Mouse (Mus musculus) neural tube, embryonic 14.5 days (tissue): ENCODE measurements around the gene Slc25a43. TPM values are rescaled to one million over a fixed set of nuclear protein-coding genes. Genes with fewer than 3 reads are reported as not detected.
"Not testable (repeated sequence)": the region's sequence is repeated elsewhere in the genome, so short reads cannot be mapped to it uniquely, and the experiment has no call there.

ENCODE experiments used
- ATAC-seq: fragments of 200-750 bp; cut with Nextera tagmentation; 2 replicates; pipeline ENCODE4 v1.8.0; 2017; ENCODE audit warnings: low read depth, mild to moderate bottlenecking, moderate TSS enrichment, moderate library complexity
- H3K27ac ChIP-seq: fragments of 300-500 bp; sonication (generic); 2 replicates; pipeline ENCODE4 v1.5.1; 2014; ENCODE audit warnings: low read depth, mild to moderate bottlenecking, control low read depth, low read length, moderate library complexity, mixed read lengths
- H3K27me3 ChIP-seq: fragments of 300-500 bp; sonication (generic); 2 replicates; pipeline ENCODE4 v1.6.1; 2014; ENCODE audit warnings: low read length; ENCODE audit not compliant: control insufficient read depth, insufficient read depth
- H3K36me3 ChIP-seq: fragments of 300-500 bp; sonication (generic); 2 replicates; pipeline ENCODE4 v1.6.1; 2014; ENCODE audit warnings: low read length, mixed read lengths; ENCODE audit not compliant: control insufficient read depth, insufficient read depth
- H3K4me1 ChIP-seq: fragments of 300-500 bp; sonication (generic); 2 replicates; pipeline ENCODE4 v1.6.1; 2014; ENCODE audit warnings: low read length; ENCODE audit not compliant: control insufficient read depth, insufficient read depth
- H3K4me2 ChIP-seq: fragments of 300-500 bp; sonication (generic); 2 replicates; pipeline ENCODE4 v1.6.1; 2014; ENCODE audit warnings: mild to moderate bottlenecking, low read depth, low read length, control low read depth
- H3K4me3 ChIP-seq: fragments of 300-500 bp; sonication (generic); 2 replicates; pipeline ENCODE4 v1.5.1; 2014; ENCODE audit warnings: low read depth, low read length, control low read depth, mixed read lengths
- H3K9ac ChIP-seq: fragments of 300-500 bp; sonication (generic); replicated peaks from 2 replicates; pipeline ENCODE4 v1.6.1; 2014; ENCODE audit warnings: low read depth, mild to moderate bottlenecking, control low read depth, low read length, mixed read lengths
- H3K9me3 ChIP-seq: fragments of 300-500 bp; sonication (generic); 2 replicates; pipeline ENCODE4 v1.6.1; 2016; ENCODE audit warnings: low read length; ENCODE audit not compliant: control insufficient read depth
- WGBS: fragments of 180-500 bp; shearing (Covaris S2); extraction: QIAGEN DNeasy Blood & Tissue Kit; methylation state at CpG from one replicate; pipeline ENCODE4 v1.1.7; 2014; 5-methylcytosine and 5-hydroxymethylcytosine counted together
- polyA plus RNA-seq: library from polyadenylated mRNA; unstranded; fragments of >200 nt; fragmentation: Nextera tagmentation; extraction: Ambion mirVana; gene quantifications from 2 replicates; pipeline ENCODE4 v1.2.1, GENCODE M21; 2014

The Slc25a43 gene
- polyA plus RNA-seq, 1 experiment from 2014 or later: 1.0 TPM

GRCm38 (mm10) chrX:36767386-36767785, 23.9 kb downstream of the Slc25a43 start:
- no peak for ATAC-seq
- WGBS: 75% methylated on average over 5 of the region's 5 CpGs
- Histone ChIP-seq H3K4me3 (no peak overlapping the region), H3K9ac (no peak overlapping the region), H3K4me2 (no peak overlapping the region), H3K36me3 (no peaks in the 10 kb centered on the region), H3K27me3 (no peaks in the 10 kb centered on the region), H3K4me1 (no peaks in the 10 kb centered on the region), H3K27ac (no peak overlapping the region), H3K9me3 (no peaks in the 10 kb centered on the region)

- no peak overlapping the region for H3K9ac ChIP-seq
- H3K36me3 ChIP-seq: no peaks in the 10 kb centered on the region
- H3K27me3 ChIP-seq: no peaks in the 10 kb centered on the region
- ATAC-seq: no peak
- H3K27ac ChIP-seq: no peak overlapping the region
- H3K4me2 ChIP-seq: no peak overlapping the region
- no peak overlapping the region for H3K4me3 ChIP-seq
- no peaks in the 10 kb centered on the region for H3K4me1 ChIP-seq
- 82% methylated on average over 6 of the region's 6 CpGs for whole genome bisulfite sequencing
- H3K9me3 ChIP-seq: no peaks in the 10 kb centered on the region
Observed at GRCm38 (mm10) chrX:36772591-36772990, 29.1 kb downstream of the Slc25a43 start.

GRCm38 (mm10) chrX:36775520-36775919, 32.1 kb downstream of the Slc25a43 start:
- Histone ChIP-seq H3K4me2 (no peak overlapping the region), H3K9me3 (no peaks in the 10 kb centered on the region), H3K4me1 (no peaks in the 10 kb centered on the region), H3K27me3 (no peaks in the 10 kb centered on the region), H3K36me3 (no peaks in the 10 kb centered on the region), H3K4me3 (no peak overlapping the region), H3K9ac (no peak overlapping the region), H3K27ac (no peak overlapping the region)
- WGBS: 84% methylated on average over 5 of the region's 5 CpGs
- no peak for ATAC-seq

GRCm38 (mm10) chrX:36777694-36778093, 34.2 kb downstream of the Slc25a43 start:
- no peaks in the 10 kb centered on the region for H3K36me3 ChIP-seq
- H3K4me3 ChIP-seq: no peak overlapping the region
- no peak overlapping the region for H3K4me2 ChIP-seq
- no peaks in the 10 kb centered on the region for H3K27me3 ChIP-seq
- no peak for ATAC-seq
- no peak overlapping the region for H3K27ac ChIP-seq
- no peaks in the 10 kb centered on the region for H3K4me1 ChIP-seq
- H3K9ac ChIP-seq: no peak overlapping the region
- 81% methylated on average over 4 of the region's 4 CpGs for WGBS
- H3K9me3 ChIP-seq: no peaks in the 10 kb centered on the region

- no peaks in the 10 kb centered on the region for H3K9me3 ChIP-seq
Observed at GRCm38 (mm10) chrX:36789360-36789759, 45.9 kb downstream of the Slc25a43 start.

GRCm38 (mm10) chrX:36794571-36794970, 51.1 kb downstream of the Slc25a43 start:
- no peaks in the 10 kb centered on the region for H3K27me3 ChIP-seq
- H3K36me3 ChIP-seq: 0 out of 2 replicates have a peak, but pooled peaks cover 8% of the 10 kb centered on the region
- no peak for ATAC-seq
- no peak overlapping the region for H3K27ac ChIP-seq
- H3K9me3 ChIP-seq: no peaks in the 10 kb centered on the region
- WGBS: 61% methylated on average over 5 of the region's 5 CpGs
- no peaks in the 10 kb centered on the region for H3K4me1 ChIP-seq
- no peak overlapping the region for H3K9ac ChIP-seq
- no peak overlapping the region for H3K4me3 ChIP-seq
- H3K4me2 ChIP-seq: no peak overlapping the region

More at GRCm38 (mm10) chrX:36789360-36789759, 45.9 kb downstream of the Slc25a43 start:
- H3K27me3 ChIP-seq: no peaks in the 10 kb centered on the region
- H3K4me1 ChIP-seq: no peaks in the 10 kb centered on the region
- no peak for ATAC-seq
- H3K4me2 ChIP-seq: no peak overlapping the region
- 69% methylated on average over 4 of the region's 4 CpGs for WGBS
- no peaks in the 10 kb centered on the region for H3K36me3 ChIP-seq
- no peak overlapping the region for H3K27ac ChIP-seq
- no peak overlapping the region for H3K4me3 ChIP-seq
- H3K9ac ChIP-seq: no peak overlapping the region

- peak within 1 kb of the TSS; percentile 71 for H3K9ac ChIP-seq
- peak within 1 kb of the TSS; percentile 47 for H3K4me2 ChIP-seq
- H3K4me1 ChIP-seq: no peaks in the 10 kb centered on the region
- peak within 1 kb of the TSS; percentile 54 for H3K4me3 ChIP-seq
- ATAC-seq: peak; percentile 97
- H3K9me3 ChIP-seq: no peaks in the 10 kb centered on the region
- 15% methylated on average over 40 of the region's 41 CpGs for WGBS
- H3K36me3 ChIP-seq: 0 out of 2 replicates have a peak, but pooled peaks cover 8% of the 10 kb centered on the region
- H3K27me3 ChIP-seq: no peaks in the 10 kb centered on the region
- H3K27ac ChIP-seq: peak within 1 kb of the TSS; percentile 87
Observed at GRCm38 (mm10) chrX:36795424-36796162, 52.1 kb downstream of the Slc25a43 start, which contains the start of gene Slc25a5. Gene Slc25a5, plus strand, starts transcription at chrX:36795651.

GRCm38 (mm10) chrX:36796163-36796581, 52.7 kb downstream of the Slc25a43 start:
- H3K9ac ChIP-seq: peak overlapping the region; percentile 71
- peak overlapping the region; percentile 54 for H3K4me3 ChIP-seq
- H3K4me1 ChIP-seq: no peaks in the 10 kb centered on the region
- 26% methylated on average over 33 of the region's 41 CpGs for WGBS
- no peaks in the 10 kb centered on the region for H3K9me3 ChIP-seq
- no peaks in the 10 kb centered on the region for H3K27me3 ChIP-seq
- H3K27ac ChIP-seq: peak overlapping the region; percentile 87
- ATAC-seq: peak; percentile 80
- peak overlapping the region; percentile 47 for H3K4me2 ChIP-seq
- 0 out of 2 replicates have a peak, but pooled peaks cover 8% of the 10 kb centered on the region for H3K36me3 ChIP-seq

- peak overlapping the region; percentile 47 for H3K4me2 ChIP-seq
- H3K9me3 ChIP-seq, H3K4me1 ChIP-seq, H3K36me3 ChIP-seq, H3K27me3 ChIP-seq, ATAC-seq, H3K27ac ChIP-seq: not testable (repeated sequence)
- 82% methylated on average over 8 of the region's 8 CpGs for WGBS
- peak overlapping the region; percentile 54 for H3K4me3 ChIP-seq
- peak overlapping the region; percentile 71; the same call in 1 of the 2 replicates for H3K9ac ChIP-seq
Observed at GRCm38 (mm10) chrX:36796734-36797133, 53.3 kb downstream of the Slc25a43 start.
